1 mouse cellular context compared by ENCODE assay signal in genomic region chr4:49506386-49506785, GRCm38 (mm10).
TF ChIP-seq lines count a peak whose summit lies in the region.

Gene Baat, minus strand, starts transcription at chr4:49506557.

TF ChIP-seq in CH12.LX, 34 proteins besides CTCF, POLR2A, EP300 and RAD21 (continued from another document):
- TF ChIP-seq SMC3 (IDR thresholded peaks at IDR 0.05; ENCODE audit: low read depth, low read length) (no peak), ELF1 (IDR thresholded peaks at IDR 0.05; ENCODE audit: low read depth, low read length) (no peak), JUND (conservative IDR thresholded peaks at IDR 0.05; ENCODE audit: low read depth, low read length) (no peak), PAX5 (IDR thresholded peaks at IDR 0.05; ENCODE audit: low read length) (no peak), NRF1 (IDR thresholded peaks at IDR 0.05; ENCODE audit: low read depth, low read length) (no peak), HCFC1 (IDR thresholded peaks at IDR 0.05; ENCODE audit: low read depth, low read length) (no peak)
TF ChIP-seq in CH12.LX: peak in this region for 0.
